Mouse (Mus musculus): ENCODE results near the gene Prkacb. TPM values are rescaled to one million over a fixed set of nuclear protein-coding genes. Genes with fewer than 3 reads are reported as not detected.
"Not testable (repeated sequence)": the region's sequence is repeated elsewhere in the genome, so short reads cannot be mapped to it uniquely, and the experiment has no call there.

Gene Prkacb
- polyA plus RNA-seq, 1 experiment from 2014 or later = 56.0 TPM

- H3K4me3 ChIP-seq = no peak overlapping the region
- H3K36me3 ChIP-seq = peaks cover 78% of the 10 kb centered on the region
- H3K9me3 ChIP-seq (replicated peaks) = no peaks in the 10 kb centered on the region
- no peaks in the 10 kb centered on the region for H3K27me3 ChIP-seq (ENCODE audit: low read depth, poor library complexity, severe bottlenecking)
- H3K4me1 ChIP-seq = no peaks in the 10 kb centered on the region
- H3K27ac ChIP-seq (replicated peaks) = no peak overlapping the region
- DNase-seq (ENCODE audit: low spot score) = no peak
- WGBS = 94% methylated on average over 5 of the region's 5 CpGs
Observed at GRCm38 (mm10) chr3:146741158-146741557, 71.6 kb downstream of the Prkacb start.

- H3K36me3 ChIP-seq = peaks cover 79% of the 10 kb centered on the region
- H3K27ac ChIP-seq (replicated peaks); H3K9me3 ChIP-seq (replicated peaks); H3K4me3 ChIP-seq; H3K4me1 ChIP-seq; H3K27me3 ChIP-seq (ENCODE audit: low read depth, poor library complexity, severe bottlenecking); DNase-seq (ENCODE audit: low spot score): not testable (repeated sequence)
- 89% methylated on average over 6 of the region's 6 CpGs for WGBS
Observed at GRCm38 (mm10) chr3:146736186-146736585, 76.6 kb downstream of the Prkacb start.

- peaks cover 79% of the 10 kb centered on the region for H3K36me3 ChIP-seq
- WGBS = 83% methylated on average over 3 of the region's 3 CpGs
- H3K9me3 ChIP-seq (replicated peaks) = no peaks in the 10 kb centered on the region
- H3K4me3 ChIP-seq = no peak overlapping the region
- H3K27me3 ChIP-seq (ENCODE audit: low read depth, poor library complexity, severe bottlenecking) = no peaks in the 10 kb centered on the region
- H3K27ac ChIP-seq (replicated peaks) = no peak overlapping the region
- DNase-seq (ENCODE audit: low spot score) = no peak
- H3K4me1 ChIP-seq = no peaks in the 10 kb centered on the region
Observed at GRCm38 (mm10) chr3:146735657-146736056, 77.1 kb downstream of the Prkacb start.

GRCm38 (mm10) chr3:146734907-146735629 lies 77.7 kb downstream of the Prkacb start:
- DNase-seq (ENCODE audit: low spot score) = no peak
- Histone ChIP-seq H3K27ac (replicated peaks) (no peak overlapping the region), H3K4me1 (no peaks in the 10 kb centered on the region), H3K9me3 (replicated peaks) (no peaks in the 10 kb centered on the region), H3K4me3 (no peak overlapping the region), H3K27me3 (ENCODE audit: low read depth, poor library complexity, severe bottlenecking) (no peaks in the 10 kb centered on the region), H3K36me3 (peaks cover 78% of the 10 kb centered on the region)
- 89% methylated on average over 9 of the region's 9 CpGs for WGBS

GRCm38 (mm10) chr3:146731499-146731898 lies 81.3 kb downstream of the Prkacb start:
- Histone ChIP-seq H3K4me3 (no peak overlapping the region), H3K27me3 (ENCODE audit: low read depth, poor library complexity, severe bottlenecking) (no peaks in the 10 kb centered on the region), H3K27ac (replicated peaks) (no peak overlapping the region), H3K4me1 (no peaks in the 10 kb centered on the region), H3K36me3 (peaks cover 62% of the 10 kb centered on the region), H3K9me3 (replicated peaks) (peaks cover under 1% of the 10 kb centered on the region; the same call in 1 of the 2 replicates)
- WGBS = 93% methylated on average over 11 of the region's 11 CpGs
- no peak for DNase-seq (ENCODE audit: low spot score)

GRCm38 (mm10) chr3:146723037-146723436 lies 89.8 kb downstream of the Prkacb start:
- H3K4me1 ChIP-seq = no peaks in the 10 kb centered on the region
- no peak for DNase-seq (ENCODE audit: low spot score)
- WGBS = 84% methylated on average over 3 of the region's 3 CpGs
- H3K27ac ChIP-seq (replicated peaks) = no peak overlapping the region
- H3K27me3 ChIP-seq (ENCODE audit: low read depth, poor library complexity, severe bottlenecking) = no peaks in the 10 kb centered on the region
- H3K9me3 ChIP-seq (replicated peaks) = peaks cover 6% of the 10 kb centered on the region; the same call in 1 of the 2 replicates
- H3K36me3 ChIP-seq = peaks cover 29% of the 10 kb centered on the region
- no peak overlapping the region for H3K4me3 ChIP-seq

- WGBS = 85% methylated on average over 4 of the region's 4 CpGs
- DNase-seq (ENCODE audit: low spot score) = no peak
- no peak overlapping the region for H3K27ac ChIP-seq (replicated peaks)
- H3K4me1 ChIP-seq = no peaks in the 10 kb centered on the region
- no peaks in the 10 kb centered on the region for H3K27me3 ChIP-seq (ENCODE audit: low read depth, poor library complexity, severe bottlenecking)
- H3K36me3 ChIP-seq = no peaks in the 10 kb centered on the region
- H3K4me3 ChIP-seq = no peak overlapping the region
- H3K9me3 ChIP-seq (replicated peaks) = no peaks in the 10 kb centered on the region
Observed at GRCm38 (mm10) chr3:146719696-146720095, 93.1 kb downstream of the Prkacb start.

GRCm38 (mm10) chr3:146718251-146718650 lies 94.5 kb downstream of the Prkacb start:
- WGBS = 74% methylated on average over 5 of the region's 5 CpGs
- Histone ChIP-seq H3K27ac (replicated peaks) (no peak overlapping the region), H3K4me1 (no peaks in the 10 kb centered on the region), H3K4me3 (no peak overlapping the region), H3K36me3 (no peaks in the 10 kb centered on the region), H3K27me3 (ENCODE audit: low read depth, poor library complexity, severe bottlenecking) (no peaks in the 10 kb centered on the region), H3K9me3 (replicated peaks) (no peaks in the 10 kb centered on the region)
- DNase-seq (ENCODE audit: low spot score) = no peak

- Histone ChIP-seq H3K27ac (replicated peaks) (no peak overlapping the region), H3K4me3 (no peak overlapping the region), H3K9me3 (replicated peaks) (no peaks in the 10 kb centered on the region), H3K27me3 (ENCODE audit: low read depth, poor library complexity, severe bottlenecking) (no peaks in the 10 kb centered on the region), H3K4me1 (no peaks in the 10 kb centered on the region), H3K36me3 (no peaks in the 10 kb centered on the region)
- no peak for DNase-seq (ENCODE audit: low spot score)
- WGBS = 81% methylated on average over 7 of the region's 7 CpGs
Observed at GRCm38 (mm10) chr3:146712305-146712704, 100.5 kb downstream of the Prkacb start.

GRCm38 (mm10) chr3:146711559-146711958 lies 101.2 kb downstream of the Prkacb start:
- no peak overlapping the region for H3K27ac ChIP-seq (replicated peaks)
- H3K36me3 ChIP-seq = no peaks in the 10 kb centered on the region
- H3K4me1 ChIP-seq = no peaks in the 10 kb centered on the region
- 82% methylated on average over 6 of the region's 6 CpGs for WGBS
- no peak overlapping the region for H3K4me3 ChIP-seq
- DNase-seq (ENCODE audit: low spot score) = no peak
- H3K9me3 ChIP-seq (replicated peaks) = no peaks in the 10 kb centered on the region
- no peaks in the 10 kb centered on the region for H3K27me3 ChIP-seq (ENCODE audit: low read depth, poor library complexity, severe bottlenecking)

GRCm38 (mm10) chr3:146711084-146711483 lies 101.7 kb downstream of the Prkacb start:
- Histone ChIP-seq H3K4me3 (no peak overlapping the region), H3K27me3 (ENCODE audit: low read depth, poor library complexity, severe bottlenecking) (no peaks in the 10 kb centered on the region), H3K9me3 (replicated peaks) (no peaks in the 10 kb centered on the region), H3K36me3 (no peaks in the 10 kb centered on the region), H3K27ac (replicated peaks) (no peak overlapping the region), H3K4me1 (no peaks in the 10 kb centered on the region)
- WGBS = 92% methylated on average over 7 of the region's 7 CpGs
- no peak for DNase-seq (ENCODE audit: low spot score)

GRCm38 (mm10) chr3:146709086-146709485 lies 103.7 kb downstream of the Prkacb start:
- Histone ChIP-seq H3K4me3 (no peak overlapping the region), H3K27me3 (ENCODE audit: low read depth, poor library complexity, severe bottlenecking) (no peaks in the 10 kb centered on the region), H3K36me3 (no peaks in the 10 kb centered on the region), H3K27ac (replicated peaks) (no peak overlapping the region), H3K4me1 (no peaks in the 10 kb centered on the region), H3K9me3 (replicated peaks) (no peaks in the 10 kb centered on the region)
- 74% methylated on average over 1 of the region's 1 CpGs for WGBS
- DNase-seq (ENCODE audit: low spot score) = no peak

GRCm38 (mm10) chr3:146708381-146708780 lies 104.4 kb downstream of the Prkacb start:
- Histone ChIP-seq H3K27ac (replicated peaks) (no peak overlapping the region), H3K4me1 (no peaks in the 10 kb centered on the region), H3K9me3 (replicated peaks) (no peaks in the 10 kb centered on the region), H3K36me3 (no peaks in the 10 kb centered on the region), H3K4me3 (no peak overlapping the region), H3K27me3 (ENCODE audit: low read depth, poor library complexity, severe bottlenecking) (no peaks in the 10 kb centered on the region)
- 83% methylated on average over 3 of the region's 3 CpGs for WGBS
- DNase-seq (ENCODE audit: low spot score) = no peak

All from midbrain, embryonic 10.5 days (tissue).